Mouse (Mus musculus) ES-E14 (cell line): ENCODE data around the gene Rnf185. TPM values are rescaled to one million over a fixed set of nuclear protein-coding genes. Genes with fewer than 3 reads are reported as not detected.

ENCODE experiments used
- DNase-seq: peaks from one replicate; pipeline ENCODE4 v3.0.0-alpha.2; 2013; ENCODE audit warnings: low read depth, low spot score
- H3K27ac ChIP-seq: 2 replicates; pipeline ENCODE4 v1.5.1; 2012; ENCODE audit warnings: low read depth, mild to moderate bottlenecking, low read length, moderate library complexity, mixed read lengths; ENCODE audit not compliant: poor library complexity, insufficient read depth, severe bottlenecking
- H3K36me3 ChIP-seq: 2 replicates; pipeline ENCODE4 v1.6.1; 2012; ENCODE audit warnings: mild to moderate bottlenecking, low read length, moderate library complexity, mixed read lengths; ENCODE audit not compliant: control insufficient read depth, poor library complexity, insufficient read depth, severe bottlenecking
- H3K4me1 ChIP-seq, 2 experiments: fragments of 150-350 bp in 1 of 2; sonication (generic) in 1 of 2; 2 replicates each; pipeline ENCODE4 v1.6.1; 2012; ENCODE audit warnings: low read length in 2 of 2, mild to moderate bottlenecking in 1 of 2, mixed read lengths in 1 of 2; ENCODE audit not compliant: control insufficient read depth in 2 of 2, insufficient read depth in 2 of 2, poor library complexity in 1 of 2
- H3K4me3 ChIP-seq, 2 experiments: fragments of 150-350 bp in 1 of 2; sonication (generic) in 1 of 2; 2 replicates each; pipeline ENCODE4 v1.5.1; 2012; ENCODE audit warnings: low read length in 2 of 2, low read depth in 1 of 2, mild to moderate bottlenecking in 1 of 2, mixed read lengths in 1 of 2; ENCODE audit not compliant: insufficient read depth in 1 of 2, poor library complexity in 1 of 2, severe bottlenecking in 1 of 2
- H3K9ac ChIP-seq: 2 replicates; pipeline ENCODE4 v1.6.1; 2012; ENCODE audit warnings: low read depth, mild to moderate bottlenecking, low read length, mixed read lengths; ENCODE audit not compliant: poor library complexity, insufficient read depth, severe bottlenecking
- H3K9me3 ChIP-seq: fragments of 150-350 bp; sonication (generic); 2 replicates; pipeline ENCODE4 v1.6.1; 2012; ENCODE audit warnings: low read depth, mild to moderate bottlenecking, low read length; ENCODE audit not compliant: control insufficient read depth, insufficient read depth
- CHD2 ChIP-seq: IDR thresholded peaks from 2 replicates; pipeline ENCODE4 v1.6.1; 2014; ENCODE audit warnings: mild to moderate bottlenecking, low read depth, low read length, inconsistent platforms
- HCFC1 ChIP-seq: IDR thresholded peaks from 2 replicates; pipeline ENCODE4 v1.6.1; 2012; ENCODE audit warnings: low read length, inconsistent platforms, borderline replicate concordance; ENCODE audit not compliant: insufficient read depth
- MAFK ChIP-seq: IDR thresholded peaks from 2 replicates; pipeline ENCODE4 v1.6.1; 2014; ENCODE audit warnings: mild to moderate bottlenecking, low read depth, low read length, inconsistent platforms; ENCODE audit not compliant: insufficient read depth
- ZC3H11A ChIP-seq: IDR thresholded peaks from 2 replicates; pipeline ENCODE4 v1.6.1; 2012; ENCODE audit warnings: low read depth, mild to moderate bottlenecking, inconsistent platforms, low read length, borderline replicate concordance
- ZNF384 ChIP-seq: IDR thresholded peaks from 2 replicates; pipeline ENCODE4 v1.6.1; 2012; ENCODE audit warnings: low read depth, low read length, inconsistent platforms
- in situ Hi-C, 2 experiments: fragments of 600-800 bp; cut with MboI; formaldehyde crosslinking; loops; one replicate each; pipeline ENCODE4 v1.15.1; 2025; ENCODE audit warnings: low sequenced_read_pairs in 2 of 2, inconsistent platforms in 1 of 2; ENCODE audit not compliant: unreplicated experiment in 2 of 2
- total RNA-seq: library from RNA; depleted of rRNA; stranded (reverse); fragments of 300-350 nt; gene quantifications from 2 replicates; pipeline ENCODE4 v1.2.3, GENCODE M21; 2012

Rnf185 gene
- total RNA-seq, 1 experiment: 15.5 TPM

- H3K4me3 ChIP-seq: no peak overlapping the region
- no peak for TF ChIP-seq HCFC1
- in situ Hi-C loops: no loop called here
- no peak overlapping the region for H3K27ac ChIP-seq
- no peak for DNase-seq
- H3K4me1 ChIP-seq: peaks cover 0 to 4% of the 10 kb centered on the region in 2 experiments; a peak in 1 of 4 replicates
- H3K9ac ChIP-seq: no peak overlapping the region
- H3K9me3 ChIP-seq: no peaks in the 10 kb centered on the region
- H3K36me3 ChIP-seq: peaks cover 13% of the 10 kb centered on the region; the same call in 1 of the 2 replicates
Observed at GRCm38 (mm10) chr11:3417795-3418194, 34.4 kb downstream of the Rnf185 start.

GRCm38 (mm10) chr11:3416399-3416798 is 35.8 kb downstream of the Rnf185 start:
- Histone ChIP-seq H3K36me3 (peaks cover 13% of the 10 kb centered on the region; the same call in 1 of the 2 replicates), H3K9me3 (no peaks in the 10 kb centered on the region), H3K27ac (no peak overlapping the region), H3K4me3 (no peak overlapping the region), H3K9ac (no peak overlapping the region), H3K4me1 (peaks cover 0 to 4% of the 10 kb centered on the region in 2 experiments; a peak in 1 of 4 replicates)
- in situ Hi-C loops: no loop called here
- TF ChIP-seq HCFC1: no peak
- no peak for TF ChIP-seq ZC3H11A
- no peak for TF ChIP-seq MAFK
- no peak for TF ChIP-seq CHD2
- TF ChIP-seq ZNF384: no peak
- DNase-seq: no peak

GRCm38 (mm10) chr11:3412111-3412510 is 40.1 kb downstream of the Rnf185 start:
- no peak for TF ChIP-seq ZNF384
- TF ChIP-seq ZC3H11A: no peak
- Histone ChIP-seq H3K9ac (no peak overlapping the region), H3K27ac (no peak overlapping the region), H3K36me3 (peaks cover 4% of the 10 kb centered on the region; the same call in 1 of the 2 replicates), H3K4me1 (0 out of 4 replicates have a peak, but pooled peaks cover 0 to 2% of the 10 kb centered on the region in 2 experiments), H3K9me3 (no peaks in the 10 kb centered on the region), H3K4me3 (no peak overlapping the region)
- in situ Hi-C loops: no loop called here
- DNase-seq: no peak

GRCm38 (mm10) chr11:3408997-3409732 is 43.0 kb downstream of the Rnf185 start, which contains the start of gene Limk2:
Gene Limk2 (minus strand): TSS chr11:3409189.
- peak within 1 kb of the TSS; percentile 9; the same call in 1 of the 2 replicates for H3K27ac ChIP-seq
- H3K9me3 ChIP-seq: no peaks in the 10 kb centered on the region
- DNase-seq: peak; percentile 92
- peak within 1 kb of the TSS; percentile 80 for H3K9ac ChIP-seq
- peaks cover 0 to 2% of the 10 kb centered on the region in 2 experiments; a peak in 2 of 4 replicates for H3K4me1 ChIP-seq
- peak within 1 kb of the TSS; percentile 92 to 96 for H3K4me3 ChIP-seq
- in situ Hi-C loops: no loop called here
- no peak for TF ChIP-seq ZNF384
- peak; percentile 69 for TF ChIP-seq HCFC1
- TF ChIP-seq CHD2: peak; percentile 82; the same call in 1 of the 2 replicates
- peak; percentile 49 for TF ChIP-seq ZC3H11A
- TF ChIP-seq MAFK: no peak
- peaks cover 1% of the 10 kb centered on the region; the same call in 1 of the 2 replicates for H3K36me3 ChIP-seq
